ENCODE assay signal across 24 mouse cellular contexts in genomic region chr4:154702186-154702585, GRCm38 (mm10). TPM values are rescaled to one million over a fixed set of nuclear protein-coding genes. Genes with fewer than 3 reads are reported as not detected.
"Had no signal": no experiment of that assay in that cellular context is flagged by ENCODE, and none has a peak within 500 bp of the region (broad histone marks: within the 10 kb centered on the region; RNA-seq: fewer than 3 reads in every experiment).

No protein-coding gene starts in this region.

- H3K4me2 ChIP-seq: neural tube, embryonic 15.5 days had no signal

- H3K27ac ChIP-seq: liver, embryonic 14.5 days; midbrain, embryonic 10.5 days; neural tube, embryonic 15.5 days had no signal

- H3K27me3 ChIP-seq: neural tube, embryonic 15.5 days had no signal

- H3K4me3 ChIP-seq: midbrain, embryonic 10.5 days; myocyte; neural tube, embryonic 15.5 days had no signal

- H3K9me3 ChIP-seq: midbrain, embryonic 10.5 days; neural tube, embryonic 15.5 days had no signal

- DNase-seq: kidney, adult 11 months; kidney, postnatal 14 days; left cerebral cortex, postnatal 4 days; liver; lung, adult 2 months; lung, postnatal 10 days; midbrain, embryonic 14.5 days; right cerebral cortex, postnatal 4 days; spleen, adult 18-20 months; thymus, postnatal 36 days had no signal

- H3K36me3 ChIP-seq: midbrain, embryonic 10.5 days; neural tube, embryonic 15.5 days had no signal

- H3K9ac ChIP-seq: liver, embryonic 14.5 days; neural tube, embryonic 15.5 days had no signal

RNA-seq across cellular contexts. Expression of gene Actrt2, which starts 34.5 kb away (rescaled TPM):
- total RNA-seq: layer of hippocampus, adult 8-10 months; layer of hippocampus, postnatal 14 days; left cerebral cortex, adult 18-20 months; left cerebral cortex, postnatal 10 days; left cerebral cortex, postnatal 4 days; megakaryocyte, adult 5-6 weeks had no signal
- polyA plus RNA-seq: kidney, embryonic 14.5 days; large intestine, adult 2 months; liver, embryonic 14.5 days; lung, adult 2 months; midbrain, embryonic 10.5 days; midbrain, embryonic 14.5 days; myocyte; neural tube, embryonic 11.5 days; neural tube, embryonic 15.5 days; stomach, embryonic 14.5 days; thymus, postnatal 0 days had no signal
